In genomic region chr16:53201449-53201848, GRCm38 (mm10) we compare ENCODE assay signal across 14 mouse cellular contexts.
"Had no signal": no experiment of that assay in that cellular context is flagged by ENCODE, and none has a peak within 500 bp of the region (broad histone marks: within the 10 kb centered on the region; RNA-seq: fewer than 3 reads in every experiment).

No protein-coding gene starts in this region.

- H3K4me3 ChIP-seq: limb, embryonic 15.5 days; liver, embryonic 12.5 days; midbrain, embryonic 12.5 days; neural tube, embryonic 12.5 days; stomach, embryonic 15.5 days had no signal

- H3K4me2 ChIP-seq: limb, embryonic 15.5 days; liver, embryonic 12.5 days; midbrain, embryonic 12.5 days; neural tube, embryonic 12.5 days; stomach, embryonic 15.5 days had no signal

- H3K9me3 ChIP-seq: limb, embryonic 15.5 days; liver, embryonic 12.5 days; midbrain, embryonic 12.5 days; neural tube, embryonic 12.5 days; stomach, embryonic 15.5 days had no signal

- H3K4me1 ChIP-seq: limb, embryonic 15.5 days; liver, embryonic 12.5 days; midbrain, embryonic 12.5 days; neural tube, embryonic 12.5 days; stomach, embryonic 15.5 days had no signal

- H3K27ac ChIP-seq: limb, embryonic 15.5 days; liver, embryonic 12.5 days; midbrain, embryonic 12.5 days; neural tube, embryonic 12.5 days; stomach, embryonic 15.5 days had no signal

- H3K9ac ChIP-seq: limb, embryonic 15.5 days; liver, embryonic 12.5 days; midbrain, embryonic 12.5 days; neural tube, embryonic 12.5 days; stomach, embryonic 15.5 days had no signal

- H3K36me3 ChIP-seq: limb, embryonic 15.5 days; liver, embryonic 12.5 days; midbrain, embryonic 12.5 days; neural tube, embryonic 12.5 days; stomach, embryonic 15.5 days had no signal

- ATAC-seq: intestine, postnatal 0 days; liver, embryonic 12.5 days had no signal

- DNase-seq: kidney, adult 8-10 months; kidney, postnatal 36 days; layer of hippocampus, adult 9-11 months; layer of hippocampus, postnatal 36 days; lung, postnatal 36 days; right cerebral cortex, postnatal 14 days; thymus, adult 2 months; thymus, postnatal 25 days had no signal

- H3K27me3 ChIP-seq: limb, embryonic 15.5 days; liver, embryonic 12.5 days; midbrain, embryonic 12.5 days; neural tube, embryonic 12.5 days; stomach, embryonic 15.5 days had no signal
